Mouse (Mus musculus) brain, adult 2 months (tissue): ENCODE results near the gene Prpf8.
A peak's percentile ranks its signal among the peaks of the same experiment; 100 is the strongest.

ENCODE experiments used
- DNase-seq: peaks from one replicate; pipeline ENCODE4 v3.0.0; 2011; ENCODE audit warnings: low read depth, low spot score

The Prpf8 gene

DNA sequence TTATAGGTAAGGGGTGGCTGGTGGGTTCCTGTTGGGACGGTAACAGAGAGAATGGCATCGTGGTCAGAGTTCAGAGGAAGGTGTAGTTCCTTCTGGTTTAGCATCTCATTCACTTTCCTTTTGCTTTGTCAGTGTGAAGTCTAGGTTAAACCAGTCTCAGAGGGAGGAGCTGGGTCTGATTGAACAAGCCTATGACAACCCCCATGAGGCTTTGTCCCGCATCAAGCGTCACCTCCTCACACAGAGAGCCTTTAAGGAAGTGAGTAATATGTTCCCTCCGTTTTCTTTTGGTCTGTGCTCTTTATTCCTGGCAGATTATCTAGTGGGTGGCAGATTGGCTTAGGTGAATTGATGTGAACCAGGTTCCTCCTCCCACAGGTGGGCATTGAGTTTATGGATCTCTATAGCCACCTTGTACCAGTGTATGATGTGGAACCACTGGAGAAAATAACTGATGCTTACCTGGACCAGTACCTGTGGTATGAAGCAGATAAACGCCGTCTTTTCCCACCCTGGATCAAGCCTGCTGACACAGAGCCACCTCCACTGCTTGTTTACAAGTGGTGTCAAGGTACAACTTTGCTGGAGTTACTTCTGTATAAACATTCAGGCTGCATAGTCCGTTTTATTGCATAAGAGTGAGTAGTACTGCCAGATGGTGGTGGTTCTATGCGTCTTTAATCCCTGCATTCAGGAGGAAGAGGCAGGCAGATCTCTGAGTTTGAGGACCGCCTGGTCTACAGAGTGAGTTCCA, 7.9 kb downstream of the Prpf8 start:
- no peak for DNase-seq

DNA sequence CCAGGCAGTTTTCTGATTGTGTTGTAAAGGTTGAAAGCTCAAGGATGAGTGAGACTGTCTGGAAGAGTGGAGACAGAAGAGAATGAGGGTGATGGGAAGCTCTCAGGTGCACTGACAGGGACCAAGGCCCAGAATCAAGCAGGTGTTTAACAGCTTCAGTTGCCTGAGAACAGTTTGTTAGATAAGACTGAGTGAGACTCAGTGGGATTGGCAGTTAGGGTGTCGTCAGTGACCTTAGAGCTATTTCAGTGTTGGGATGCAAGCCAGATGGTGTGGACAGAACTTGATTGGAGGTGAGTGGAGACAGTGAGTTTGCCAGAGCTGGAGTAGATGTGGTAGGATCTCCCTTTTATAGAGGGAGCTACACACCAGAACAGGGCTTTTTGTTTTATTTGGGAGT, 11.5 kb downstream of the Prpf8 start:
- no peak for DNase-seq

DNA sequence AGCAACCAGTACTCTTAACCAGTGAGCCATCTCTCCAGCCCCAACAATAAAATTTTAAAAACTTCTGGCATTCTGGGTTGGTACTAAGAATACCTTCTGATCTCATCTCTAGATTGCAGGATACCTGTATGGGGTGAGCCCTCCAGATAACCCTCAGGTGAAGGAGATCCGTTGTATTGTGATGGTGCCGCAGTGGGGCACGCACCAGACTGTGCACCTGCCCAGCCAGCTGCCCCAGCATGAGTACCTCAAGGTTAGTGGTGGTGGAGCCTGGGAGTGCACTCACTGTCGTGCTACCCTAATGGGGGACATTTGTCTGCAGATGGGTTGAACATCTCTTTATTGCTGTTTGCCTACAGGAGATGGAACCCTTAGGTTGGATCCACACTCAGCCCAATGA, 21.5 kb downstream of the Prpf8 start:
- no peak for DNase-seq

DNA sequence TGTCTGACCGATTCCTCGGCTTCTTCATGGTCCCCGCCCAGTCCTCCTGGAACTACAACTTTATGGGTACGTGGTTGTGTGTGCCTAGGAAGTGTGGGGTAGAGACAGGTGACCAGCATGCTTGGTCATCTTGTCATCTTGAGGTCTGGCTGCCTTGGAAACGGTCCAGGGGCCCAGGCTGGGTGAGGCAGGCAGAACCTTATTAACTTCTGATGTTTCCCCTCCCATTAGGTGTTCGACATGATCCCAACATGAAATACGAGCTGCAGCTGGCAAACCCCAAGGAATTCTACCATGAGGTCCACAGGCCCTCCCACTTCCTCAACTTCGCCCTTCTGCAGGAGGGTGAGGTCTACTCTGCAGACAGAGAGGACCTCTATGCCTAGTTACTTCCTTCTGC, 22.3 kb downstream of the Prpf8 start:
- DNase-seq, result no peak

DNA sequence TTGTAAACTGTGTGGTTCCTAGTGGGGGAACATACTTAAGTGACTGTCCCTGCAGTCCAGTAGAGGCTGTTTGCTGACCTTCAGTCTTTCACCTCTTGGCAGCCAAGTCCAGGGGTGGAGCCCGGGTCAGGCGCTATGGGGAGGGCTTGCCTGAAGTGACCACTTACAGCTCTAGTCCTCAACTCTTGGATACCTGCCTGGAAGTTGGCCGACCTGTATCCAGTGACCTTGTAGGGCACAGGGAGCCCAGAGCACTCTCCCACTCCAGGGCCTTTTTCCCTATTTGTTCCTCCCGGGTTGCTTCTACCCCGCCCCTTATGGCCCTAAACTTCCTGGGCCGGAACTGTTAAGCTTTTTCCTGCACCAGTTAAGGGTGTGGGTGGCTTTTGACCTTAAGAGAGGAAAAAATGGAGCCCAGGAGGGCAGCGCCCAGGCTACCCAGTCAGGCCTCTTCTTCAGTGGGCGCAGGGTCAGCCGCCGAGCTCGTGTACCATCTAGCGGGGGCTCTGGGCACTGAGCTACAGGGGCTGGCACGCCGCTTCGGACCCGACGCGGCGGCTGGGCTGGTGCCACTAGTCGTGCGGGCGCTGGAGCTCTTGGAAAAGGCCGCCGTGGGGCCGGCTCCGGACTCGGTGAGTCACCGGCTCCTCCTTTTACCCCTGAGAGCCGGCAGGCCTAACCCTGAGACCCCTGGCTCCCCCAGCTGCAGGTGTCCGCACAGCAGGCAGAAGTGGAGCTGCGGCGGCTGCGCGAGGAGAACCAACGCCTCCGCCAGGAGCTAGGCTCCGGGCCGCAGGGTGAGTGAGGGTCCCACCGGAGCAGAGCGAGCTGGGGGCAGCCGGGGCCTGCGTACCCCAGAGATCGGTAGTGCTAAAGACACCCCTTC, 23.4 kb downstream of the Prpf8 start, which contains the start of gene Rilp:
Rilp (plus strand) TSS at position 354 of the 886 bp plus-strand sequence.
- DNase-seq, result peak; percentile 47

DNA sequence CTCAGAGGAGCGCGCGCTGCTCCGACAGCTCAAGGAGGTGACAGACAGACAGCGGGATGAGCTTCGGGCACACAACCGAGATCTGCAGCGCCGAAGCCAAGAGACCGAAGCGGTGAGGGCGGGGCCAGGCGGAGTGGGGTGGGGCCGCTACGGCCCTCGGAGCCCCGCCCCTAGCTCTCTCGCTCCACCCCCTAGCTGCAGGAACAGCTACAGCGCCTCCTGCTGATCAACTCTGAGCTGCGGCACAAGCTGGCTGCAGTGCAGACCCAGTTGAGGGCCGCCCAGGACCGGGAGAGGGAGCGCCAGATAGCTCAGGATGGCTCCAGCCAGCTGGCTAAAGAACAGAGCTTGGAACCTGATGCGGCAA, 24.0 kb downstream of the Prpf8 start:
- DNase-seq, result peak; percentile 97

DNA sequence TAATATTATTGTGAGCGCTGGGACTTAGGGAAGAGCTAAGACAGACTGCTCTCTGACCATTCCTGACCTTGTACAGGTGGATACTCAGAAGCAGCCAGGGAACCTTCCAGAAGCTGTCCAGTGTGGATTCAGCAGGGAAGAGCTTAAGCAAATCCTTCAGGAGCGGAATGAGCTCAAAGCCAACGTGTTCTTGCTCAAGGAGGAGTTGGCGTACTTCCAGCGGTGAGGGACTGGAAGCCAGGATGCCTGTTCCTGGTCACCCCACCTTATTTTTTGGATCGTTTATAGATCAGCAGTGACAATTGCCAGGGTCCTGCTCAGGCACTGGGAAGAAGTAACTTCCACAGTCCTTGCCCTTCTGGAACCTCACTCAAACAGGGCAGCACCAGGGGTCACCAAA, 24.6 kb downstream of the Prpf8 start:
- peak; percentile 47 for DNase-seq

DNA sequence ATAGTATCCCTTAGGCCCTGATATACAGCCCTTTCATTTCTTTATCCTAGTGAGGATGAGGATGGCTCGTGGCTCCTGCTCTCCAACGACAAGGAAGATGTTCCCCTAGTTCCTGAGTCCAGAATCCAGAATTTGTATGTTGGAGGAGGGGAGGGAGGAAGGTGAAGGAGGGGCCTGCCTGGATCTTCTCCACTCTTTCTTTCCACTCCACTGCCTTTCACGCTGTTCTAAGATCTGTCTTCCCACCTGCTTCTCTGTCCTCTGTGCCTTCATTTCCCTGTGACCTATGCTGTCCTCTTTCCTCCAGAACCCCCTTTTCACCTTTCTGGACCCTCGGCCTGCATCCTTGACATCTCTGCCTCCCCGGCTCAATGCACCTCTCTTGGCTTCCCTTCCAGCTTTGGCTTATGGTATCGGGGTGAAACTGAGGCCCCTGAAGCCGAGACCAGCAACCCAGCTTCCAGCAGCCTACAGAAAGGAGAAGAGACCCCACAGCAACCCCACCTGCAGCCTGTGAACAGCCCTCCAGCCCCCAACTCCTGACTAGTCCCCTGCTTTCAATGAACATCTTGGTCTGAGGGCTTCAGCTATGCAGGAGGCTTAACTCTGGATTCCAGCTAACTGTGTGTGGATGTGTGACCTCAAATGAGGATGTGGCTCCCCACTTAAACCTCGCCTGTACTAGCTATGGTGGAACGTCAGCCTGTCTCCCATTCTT, 25.8 kb downstream of the Prpf8 start:
- no peak for DNase-seq

DNA sequence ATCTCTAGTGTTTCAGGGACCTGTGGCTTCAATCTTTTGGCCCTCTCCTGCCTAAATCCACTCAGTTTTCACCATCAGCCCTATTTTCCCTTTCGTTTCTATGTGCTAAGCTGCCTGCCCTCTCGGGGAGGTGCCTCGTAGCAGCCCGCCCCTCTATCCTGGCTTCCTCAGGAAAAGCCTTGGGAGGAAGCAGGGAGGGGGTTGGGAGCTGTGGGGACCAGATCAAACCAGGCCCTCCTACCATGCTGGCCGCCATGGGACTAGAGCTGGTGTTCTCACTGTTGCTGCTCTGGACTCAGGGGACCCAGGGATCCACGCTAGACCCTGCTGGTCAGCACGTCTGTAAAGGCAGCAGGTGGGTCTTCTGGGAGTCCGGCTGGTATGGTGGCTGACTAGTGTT, 26.7 kb downstream of the Prpf8 start, which contains the start of gene Scarf1:
Scarf1 (plus strand) TSS at position 205 of the 400 bp plus-strand sequence.
- DNase-seq, result no peak

DNA sequence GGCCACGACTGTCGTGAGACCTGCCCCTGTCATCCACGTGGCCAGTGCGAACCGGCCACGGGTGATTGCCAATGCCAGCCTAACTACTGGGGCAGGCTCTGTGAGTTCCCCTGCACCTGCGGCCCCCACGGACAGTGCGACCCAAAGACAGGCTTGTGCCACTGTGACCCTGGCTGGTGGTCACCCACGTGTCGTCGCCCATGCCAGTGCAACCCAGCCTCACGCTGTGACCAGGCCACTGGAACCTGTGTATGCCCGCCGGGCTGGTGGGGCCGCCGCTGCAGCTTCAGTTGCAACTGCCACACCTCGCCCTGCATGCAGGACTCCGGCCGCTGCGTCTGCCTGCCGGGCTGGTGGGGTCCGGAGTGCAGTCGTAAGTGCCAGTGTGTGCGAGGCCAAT, 28.6 kb downstream of the Prpf8 start:
- no peak for DNase-seq

DNA sequence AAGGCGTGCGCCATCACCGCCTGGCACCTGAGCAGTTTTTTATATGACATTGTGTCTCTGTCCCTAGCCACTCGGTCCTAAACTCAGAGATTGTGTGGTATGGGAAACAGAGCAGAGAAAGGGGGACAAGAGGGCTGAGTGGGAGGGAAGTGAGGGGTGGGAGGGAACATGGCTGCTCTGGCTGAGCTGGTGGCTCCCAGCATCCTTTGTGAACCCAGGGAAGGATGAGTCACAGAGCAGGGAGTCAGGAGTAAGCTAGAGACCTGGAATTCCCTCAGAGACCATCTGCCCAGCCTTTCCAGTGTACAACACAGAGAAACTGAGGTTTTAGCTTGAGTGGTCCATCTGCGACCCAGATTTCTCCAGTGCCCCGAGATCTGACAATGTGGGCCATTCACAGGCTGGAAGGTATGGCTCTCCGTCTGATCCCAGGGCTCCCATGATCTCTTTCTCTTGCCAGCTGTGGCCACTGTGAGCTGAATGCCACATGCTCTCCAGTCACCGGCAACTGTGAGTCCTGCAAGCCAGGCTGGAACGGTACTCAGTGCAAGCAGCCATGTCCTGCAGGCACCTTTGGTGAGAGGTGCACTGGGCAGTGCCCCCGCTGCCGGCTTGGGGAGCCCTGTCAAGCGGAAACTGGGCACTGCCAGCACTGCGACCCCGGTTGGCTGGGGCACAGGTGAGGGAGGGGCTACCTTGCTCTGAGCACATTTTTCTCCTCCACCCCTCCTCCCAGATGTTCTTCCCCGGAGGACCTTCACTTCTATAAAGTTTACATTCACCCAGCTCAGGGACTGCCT, 33.4 kb downstream of the Prpf8 start:
- DNase-seq, result peak; percentile 71

DNA sequence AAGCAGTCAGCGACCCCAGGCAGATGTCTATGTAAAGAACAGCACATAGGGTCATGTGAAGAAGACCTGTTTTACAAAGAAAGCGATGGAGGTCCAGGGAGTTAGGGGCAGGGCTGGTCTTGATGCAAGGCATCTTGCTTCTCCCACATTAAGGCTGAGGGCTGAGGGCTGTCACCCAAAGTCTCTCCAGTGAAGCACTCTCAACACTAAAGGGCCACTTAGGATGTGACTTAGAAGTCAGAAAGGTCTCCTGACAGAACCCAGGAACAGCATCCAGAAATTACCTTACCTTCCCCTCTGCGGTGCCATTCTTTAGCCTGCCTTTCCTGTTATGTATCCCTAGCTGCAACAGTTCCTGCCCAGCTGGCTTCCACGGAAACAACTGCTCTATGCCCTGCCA, 35.0 kb downstream of the Prpf8 start:
- DNase-seq, result no peak

DNA sequence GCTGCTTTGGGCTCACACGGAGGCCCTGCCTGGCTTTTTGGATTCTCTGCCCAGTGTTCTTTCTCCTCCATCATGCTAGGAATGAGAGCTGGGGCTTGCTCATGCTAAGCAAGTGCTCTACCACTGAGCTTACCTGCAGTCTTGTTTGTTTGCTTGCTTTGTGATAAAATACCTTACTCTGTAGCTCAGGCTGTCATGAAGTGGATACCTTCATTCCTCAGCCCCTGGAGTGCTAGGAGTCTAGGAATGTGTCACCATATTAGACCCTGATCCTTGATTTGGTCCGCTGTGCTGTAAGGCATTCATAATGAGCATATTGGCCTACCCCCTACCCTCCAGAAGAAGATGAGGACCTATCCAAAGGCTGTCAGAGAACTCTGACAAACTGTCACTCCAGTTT, 36.2 kb downstream of the Prpf8 start:
- no peak for DNase-seq

DNA sequence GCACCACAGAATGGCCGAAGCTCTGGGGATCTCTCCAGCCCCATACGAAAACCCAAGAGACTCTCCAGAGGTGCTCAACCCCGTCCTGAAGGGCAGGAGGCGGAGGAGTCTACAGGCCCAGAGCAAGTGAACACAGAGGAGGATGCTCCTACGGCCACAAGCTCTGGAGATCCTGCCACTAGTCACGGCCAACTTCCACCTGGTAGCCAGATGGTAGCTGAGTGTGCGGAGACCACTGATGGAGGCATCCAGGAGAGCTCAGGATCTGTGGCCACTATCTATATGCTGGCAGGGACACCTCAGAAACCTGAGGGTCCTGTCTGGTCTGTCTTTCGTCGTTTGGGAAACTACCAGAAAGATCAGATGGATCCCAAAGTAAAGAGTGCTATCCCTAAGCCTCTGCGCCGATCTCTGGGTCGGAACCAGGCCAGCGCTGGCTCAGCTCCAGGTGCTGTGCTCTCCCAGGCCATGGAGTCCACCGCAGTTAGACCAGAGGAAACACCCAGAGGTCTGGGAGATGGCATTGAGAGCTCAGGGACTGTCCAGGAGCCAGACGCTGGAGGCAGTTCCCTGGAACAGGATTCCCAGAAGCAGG, 39.0 kb downstream of the Prpf8 start:
- DNase-seq, result peak; percentile 77

DNA sequence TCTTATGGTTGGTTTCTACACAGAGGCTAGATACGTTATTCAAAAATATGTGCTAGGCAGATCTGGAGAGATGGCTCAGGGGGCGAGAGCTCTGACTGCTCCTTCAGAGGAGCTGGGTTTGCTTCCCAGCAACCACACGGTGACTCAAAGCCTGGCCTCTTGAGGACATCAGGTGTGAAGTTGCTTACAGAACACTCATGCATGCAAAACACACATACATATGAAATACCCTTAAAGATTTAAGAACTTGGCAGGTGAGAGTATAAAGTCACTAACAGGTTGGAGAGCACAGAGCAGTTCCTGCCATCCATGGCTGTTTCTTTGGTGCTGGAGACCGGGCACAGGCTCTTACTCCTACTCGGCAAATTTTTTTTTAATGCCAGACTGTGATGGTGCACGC, 40.3 kb downstream of the Prpf8 start:
- no peak for DNase-seq

DNA sequence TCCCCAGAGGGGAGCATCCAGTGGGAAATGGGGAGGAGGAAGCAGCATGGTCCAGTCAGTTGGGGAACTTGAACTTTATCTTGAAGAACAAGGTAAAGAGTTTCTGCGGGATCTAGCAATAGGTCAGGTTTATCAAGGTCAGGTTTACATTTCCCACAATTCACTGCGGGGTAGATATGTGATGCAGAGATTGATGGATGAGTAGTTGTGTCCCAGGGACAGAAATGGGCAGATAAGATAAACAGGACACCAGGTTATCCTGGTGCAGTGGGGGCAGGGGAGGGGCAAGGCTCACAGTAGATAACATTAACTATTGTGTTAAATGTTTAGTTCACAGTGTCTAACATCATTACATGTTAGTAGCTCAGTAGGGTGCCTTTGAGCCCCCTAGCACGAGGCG, 43.2 kb downstream of the Prpf8 start:
- DNase-seq, result no peak

DNA sequence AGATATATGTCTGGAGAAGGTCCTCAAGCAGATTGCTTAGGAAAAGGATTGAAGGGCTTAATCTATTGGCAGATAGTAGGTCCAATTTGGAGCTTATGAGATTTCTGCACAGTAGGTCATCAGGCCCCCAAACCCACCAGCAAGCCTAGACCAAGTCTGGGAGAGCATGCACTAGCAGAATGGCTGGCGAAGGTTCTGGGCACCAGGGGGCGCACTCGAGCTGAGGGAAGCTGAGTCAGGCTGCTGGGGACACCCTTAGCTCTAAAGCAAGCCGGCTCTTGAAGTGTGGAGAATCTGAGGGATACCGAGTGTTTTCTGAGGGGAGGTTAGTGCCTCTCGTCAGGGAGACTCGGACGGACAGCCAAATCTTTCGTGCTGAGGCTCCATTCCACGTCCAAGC, 43.7 kb downstream of the Prpf8 start:
- peak; percentile 94 for DNase-seq

DNA sequence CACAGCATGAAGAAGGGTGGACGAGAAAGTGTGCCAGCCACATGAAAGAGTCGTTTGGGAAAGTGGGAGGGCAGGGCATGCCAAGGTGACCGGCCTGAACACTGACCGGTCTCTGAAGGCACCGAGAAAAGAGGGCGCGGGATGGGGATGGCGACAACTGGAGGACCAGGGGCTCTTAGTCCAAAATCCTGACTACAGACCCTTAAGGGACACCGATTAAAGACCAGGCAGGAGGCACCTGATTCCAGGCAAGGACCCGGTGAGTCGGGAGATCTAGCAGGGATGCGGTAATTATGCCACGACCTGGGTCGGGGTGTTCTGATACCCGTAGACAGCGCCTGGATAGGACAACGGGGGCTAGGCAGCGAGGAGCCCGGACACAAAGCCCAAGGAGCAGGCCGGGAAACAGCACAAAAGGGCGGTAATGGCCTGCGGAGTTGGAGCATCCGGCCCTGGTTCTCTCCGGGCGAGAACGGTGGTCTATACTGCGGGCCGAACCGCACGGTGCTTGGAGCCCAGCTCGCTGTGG, 44.3 kb downstream of the Prpf8 start:
- no peak for DNase-seq

DNA sequence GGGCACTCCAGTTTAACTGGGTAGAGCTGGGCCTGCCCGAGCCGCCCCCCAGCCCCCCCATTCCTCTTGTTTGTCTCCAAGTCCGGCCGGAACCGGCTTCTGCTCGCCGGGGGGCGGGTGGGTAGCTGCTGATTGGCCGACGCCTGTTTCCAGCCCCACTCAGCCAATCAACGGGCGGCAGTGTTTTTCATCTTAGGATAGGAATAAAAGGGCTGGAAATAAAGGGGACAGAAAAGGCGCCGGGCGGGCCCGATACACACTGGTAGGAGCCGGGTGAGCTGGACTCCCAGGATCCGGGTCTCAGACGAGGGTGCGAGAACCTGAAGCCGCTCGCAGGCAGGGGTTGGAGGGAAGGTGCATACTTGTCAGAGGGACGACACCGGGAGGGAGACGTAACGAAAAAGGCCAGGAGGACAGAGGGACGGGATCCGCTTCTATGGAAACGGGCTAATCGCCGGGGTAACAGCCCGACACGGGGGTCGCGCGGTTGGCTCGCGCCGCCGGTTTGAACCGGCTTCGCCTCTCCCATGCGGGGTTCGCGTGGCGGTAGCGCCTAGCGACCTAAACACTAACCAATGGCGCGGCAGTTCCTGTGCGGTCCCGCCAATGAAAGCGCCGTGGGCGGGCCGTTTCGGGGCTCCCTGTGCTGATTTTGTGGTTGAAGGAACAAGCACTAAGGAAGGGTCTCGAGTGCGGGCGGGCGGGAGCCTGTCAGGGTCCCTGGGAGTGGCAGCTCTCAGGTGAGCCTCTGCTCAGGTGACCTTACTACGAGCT, 45.0 kb downstream of the Prpf8 start, which contains the start of gene Slc43a2:
Slc43a2 (plus strand) TSS at position 226 of the 774 bp plus-strand sequence.
- DNase-seq, result peak; percentile 99
